Mouse (Mus musculus): ENCODE measurements at regions not wholly inside any gene's neighbourhood (a gene's known extent, or its start where the extent isn't known, plus 50 kb on each side); places are given as distances from the start of the nearest gene placed in this dataset.

DNA sequence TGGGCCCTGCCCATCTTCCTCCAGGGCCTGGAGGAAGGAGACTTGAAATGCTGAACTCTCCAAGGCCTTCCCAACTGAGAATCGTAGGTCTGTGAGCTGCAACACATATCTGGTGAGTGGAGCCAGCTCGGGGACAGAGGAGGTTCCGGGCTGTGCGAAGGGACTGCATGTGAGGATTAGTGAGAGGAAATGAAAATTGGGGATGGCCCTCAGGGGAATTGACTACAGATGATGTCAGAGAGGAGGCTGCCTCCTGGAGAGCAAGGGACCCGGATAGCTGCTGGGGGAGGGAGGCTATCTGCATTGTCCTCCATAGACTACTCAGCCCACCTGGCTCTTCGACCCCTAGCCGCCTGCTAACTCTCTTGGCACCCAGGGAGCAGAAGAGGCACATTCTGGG lies 65.2 kb downstream of the Efnb1 start:
- Histone ChIP-seq H3K4me3 (replicated peaks) (no peak overlapping the region), H3K9ac (no peak overlapping the region), H3K4me2 (no peak overlapping the region), H3K36me3 (no peaks in the 10 kb centered on the region), H3K4me1 (0 out of 2 replicates have a peak, but pooled peaks cover 3% of the 10 kb centered on the region), H3K27ac (no peak overlapping the region), H3K27me3 (replicated peaks) (0 out of 2 replicates have a peak, but pooled peaks cover 3% of the 10 kb centered on the region), H3K9me3 (no peaks in the 10 kb centered on the region)
- ATAC-seq (ENCODE audit: insufficient read depth, low FRiP score, low read depth): no peak
- 64% methylated on average over 7 of the region's 7 CpGs for WGBS

DNA sequence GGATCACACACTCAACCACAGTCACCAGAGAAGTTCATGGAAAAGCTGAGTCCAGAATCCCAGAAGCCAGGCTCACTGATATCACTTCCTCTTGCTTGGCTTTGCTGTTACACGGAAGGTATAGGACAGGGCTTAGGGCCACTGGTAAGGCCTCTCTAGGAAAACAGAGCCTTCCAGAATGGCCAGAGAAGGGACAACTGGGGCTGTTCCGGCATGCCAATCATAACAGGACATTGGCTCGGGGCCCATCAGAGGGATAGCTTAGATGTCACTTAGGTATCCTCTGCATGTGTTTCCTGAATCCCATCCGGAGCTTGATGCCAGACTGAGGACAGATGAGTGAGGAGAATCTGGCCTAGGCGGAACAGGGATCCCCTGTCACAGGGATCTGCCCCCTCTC lies 63.7 kb downstream of the Efnb1 start:
- H3K4me3 ChIP-seq (replicated peaks): no peak overlapping the region
- H3K36me3 ChIP-seq: no peaks in the 10 kb centered on the region
- 0 out of 2 replicates have a peak, but pooled peaks cover 3% of the 10 kb centered on the region for H3K4me1 ChIP-seq
- WGBS: 76% methylated on average over 5 of the region's 5 CpGs
- no peaks in the 10 kb centered on the region for H3K9me3 ChIP-seq
- H3K9ac ChIP-seq: no peak overlapping the region
- 0 out of 2 replicates have a peak, but pooled peaks cover 6% of the 10 kb centered on the region for H3K27me3 ChIP-seq (replicated peaks)
- 0 out of 2 replicates have a peak, but pooled peaks have one; percentile 11 for ATAC-seq (ENCODE audit: insufficient read depth, low FRiP score, low read depth)
- H3K4me2 ChIP-seq: no peak overlapping the region; the same call in 1 of the 2 replicates
- H3K27ac ChIP-seq: peak overlapping the region; percentile 75

DNA sequence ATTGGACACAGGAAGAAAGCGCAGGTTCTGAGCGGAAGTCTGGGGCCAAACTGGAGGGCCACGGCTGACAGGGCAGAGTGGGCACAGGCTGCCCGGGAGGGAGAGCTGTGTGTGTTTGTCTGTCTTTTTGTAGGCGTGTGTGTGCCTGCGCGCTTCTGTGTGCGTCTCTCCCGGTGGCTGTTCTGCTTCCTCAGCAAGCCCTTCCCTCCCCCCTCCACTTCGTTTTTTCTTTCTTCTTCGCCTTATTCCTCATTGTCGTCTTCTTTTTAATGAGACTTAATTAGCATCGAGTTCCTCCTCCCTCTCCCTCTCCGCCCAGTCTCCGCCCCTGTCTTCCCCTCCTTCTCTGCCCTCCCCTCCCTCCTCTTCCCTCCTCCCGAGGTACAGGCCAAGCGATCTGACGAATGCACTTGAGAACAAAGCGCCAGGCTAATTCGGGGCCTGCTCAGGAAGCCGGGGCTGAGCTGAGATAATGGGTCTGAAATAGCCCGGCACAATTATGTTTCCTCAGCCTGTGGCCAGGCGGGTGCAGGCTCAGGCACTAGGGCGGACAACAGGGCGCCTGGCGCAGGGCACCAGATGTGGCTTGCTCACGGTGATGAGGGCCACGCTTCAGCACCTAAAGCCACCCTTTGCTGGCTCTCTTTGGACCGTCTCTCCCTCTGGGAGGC lies 63.2 kb downstream of the Efnb1 start:
- Histone ChIP-seq H3K9ac (no peak overlapping the region), H3K36me3 (no peaks in the 10 kb centered on the region), H3K4me3 (replicated peaks) (peak overlapping the region; percentile 28), H3K4me2 (peak overlapping the region; percentile 52), H3K4me1 (0 out of 2 replicates have a peak, but pooled peaks cover 3% of the 10 kb centered on the region), H3K9me3 (no peaks in the 10 kb centered on the region), H3K27ac (peak overlapping the region; percentile 75), H3K27me3 (replicated peaks) (0 out of 2 replicates have a peak, but pooled peaks cover 6% of the 10 kb centered on the region)
- 28% methylated on average over 29 of the region's 29 CpGs for WGBS
- ATAC-seq (ENCODE audit: insufficient read depth, low FRiP score, low read depth): peak; percentile 74

All from stomach, embryonic 15.5 days (tissue).